Mouse (Mus musculus): ENCODE data around the gene Hormad1.

DNA sequence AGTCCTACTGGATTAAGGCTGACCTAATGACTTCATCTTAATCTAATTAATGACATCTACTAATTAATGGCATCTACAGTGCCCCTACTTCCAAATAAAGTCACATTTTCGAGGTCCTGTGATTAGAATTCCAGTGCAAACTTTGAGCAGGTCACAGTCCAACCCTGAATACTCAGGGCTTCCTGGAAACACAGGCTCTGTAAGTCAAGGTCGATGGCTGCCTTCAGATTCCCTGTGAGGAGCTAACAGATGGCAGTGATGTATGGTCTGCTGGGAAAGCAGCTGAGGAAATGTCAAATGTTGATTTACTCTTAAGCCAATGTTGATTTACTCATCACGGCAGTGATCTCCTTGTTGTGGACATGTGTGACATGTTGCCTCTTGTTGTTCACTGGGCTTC lies 5.5 kb upstream of the Hormad1 start:
- TF ChIP-seq CTCF (IDR thresholded peaks at IDR 0.05; ENCODE audit: borderline replicate concordance, insufficient read depth, low read depth, low read length) = no peak
- TF ChIP-seq POLR2A (IDR thresholded peaks at IDR 0.05; ENCODE audit: borderline replicate concordance, insufficient read depth, low read length) = no peak

Data from cerebellum, adult 2 months (tissue).